Mouse (Mus musculus): ENCODE measurements at regions not wholly inside any gene's neighbourhood (a gene's known extent, or its start where the extent isn't known, plus 50 kb on each side); places are given as distances from the start of the nearest gene placed in this dataset.

GRCm38 (mm10) chr19:15807681-15808080, 139.5 kb downstream of the Psat1 start:
- TF ChIP-seq CTCF (IDR thresholded peaks at IDR 0.05; ENCODE audit: borderline replicate concordance, insufficient read depth, low read depth, low read length), result no peak
- 92% methylated on average over 2 of the region's 2 CpGs for WGBS
- no peak for DNase-seq
- H3K27ac ChIP-seq (ENCODE audit: insufficient read depth, low read length), result no peak overlapping the region
- no peak overlapping the region for H3K4me3 ChIP-seq (replicated peaks; ENCODE audit: insufficient read depth, low read depth, low read length)
- H3K27me3 ChIP-seq (ENCODE audit: control insufficient read depth, insufficient read depth, low read length), result no peaks in the 10 kb centered on the region
- no peaks in the 10 kb centered on the region for H3K4me1 ChIP-seq (ENCODE audit: control insufficient read depth, insufficient read depth, low read length)

DNA sequence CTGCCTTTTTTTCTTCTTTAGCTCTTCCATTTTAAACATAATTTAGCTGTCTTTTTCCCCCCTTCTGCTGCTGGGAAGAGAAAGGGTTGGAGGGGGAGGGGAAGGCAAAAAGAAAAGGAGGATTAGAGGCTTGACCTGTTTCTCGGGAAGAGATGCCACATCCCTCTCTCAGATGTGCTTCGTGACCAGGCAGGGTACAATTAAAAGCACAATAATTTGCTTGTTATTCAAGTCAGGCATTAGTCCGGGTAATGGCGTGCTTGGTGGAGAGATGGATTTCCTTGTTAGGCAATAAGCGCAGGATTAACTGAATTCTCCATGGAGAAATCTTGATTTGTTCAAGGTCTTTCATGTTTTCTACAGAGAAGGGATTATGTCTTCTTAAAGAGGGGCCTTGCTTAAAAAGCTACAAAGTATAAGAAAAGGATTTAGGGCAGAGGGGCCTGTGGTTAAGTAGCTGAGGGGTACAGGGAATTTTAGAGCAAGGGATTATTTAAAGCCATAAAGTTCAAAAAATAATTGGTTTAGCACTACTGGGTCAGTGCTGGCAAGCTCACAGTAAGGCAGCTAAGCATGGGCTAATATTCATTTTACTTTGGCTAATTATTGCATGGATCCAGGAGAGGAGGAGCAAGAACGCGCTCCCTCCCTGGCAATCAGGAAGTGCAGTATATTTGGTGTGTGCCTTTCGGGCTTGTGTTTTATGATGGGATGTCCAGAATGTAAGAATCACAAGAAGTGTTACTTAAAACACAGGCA, 143.8 kb downstream of the Psat1 start:
- H3K4me3 ChIP-seq (replicated peaks; ENCODE audit: insufficient read depth, low read depth, low read length), result no peak overlapping the region
- no peak overlapping the region for H3K27ac ChIP-seq (ENCODE audit: insufficient read depth, low read length)
- TF ChIP-seq CTCF (IDR thresholded peaks at IDR 0.05; ENCODE audit: borderline replicate concordance, insufficient read depth, low read depth, low read length) (no peak), POLR2A (IDR thresholded peaks at IDR 0.05; ENCODE audit: borderline replicate concordance, insufficient read depth, low read length) (no peak)
- no peaks in the 10 kb centered on the region for H3K4me1 ChIP-seq (ENCODE audit: control insufficient read depth, insufficient read depth, low read length)
- WGBS, result 72% methylated on average over 8 of the region's 8 CpGs
- no peaks in the 10 kb centered on the region for H3K27me3 ChIP-seq (ENCODE audit: control insufficient read depth, insufficient read depth, low read length)
- no peak for DNase-seq

DNA sequence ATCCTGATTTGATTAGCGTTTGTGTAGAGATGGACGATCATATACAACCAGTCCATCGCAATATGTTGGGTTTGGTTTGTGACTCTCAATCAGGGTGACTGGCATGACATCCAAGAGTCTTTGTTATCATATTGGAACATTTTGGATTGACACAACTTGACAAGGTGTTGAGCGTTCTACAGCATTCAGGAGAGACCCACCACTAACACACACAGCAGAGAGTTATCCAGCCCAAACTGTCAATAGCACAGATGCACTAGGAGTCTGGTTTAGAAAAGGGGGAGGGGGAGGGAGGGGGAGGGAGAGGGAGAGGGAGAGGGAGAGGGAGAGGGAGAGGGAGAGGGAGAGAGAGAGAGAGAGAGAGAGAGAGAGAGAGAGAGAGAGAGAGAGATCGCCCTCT, 144.5 kb downstream of the Psat1 start:
- H3K27me3 ChIP-seq (ENCODE audit: control insufficient read depth, insufficient read depth, low read length), result no peaks in the 10 kb centered on the region
- no peak overlapping the region for H3K27ac ChIP-seq (ENCODE audit: insufficient read depth, low read length)
- no peak for DNase-seq
- H3K4me1 ChIP-seq (ENCODE audit: control insufficient read depth, insufficient read depth, low read length), result no peaks in the 10 kb centered on the region
- no peak overlapping the region for H3K4me3 ChIP-seq (replicated peaks; ENCODE audit: insufficient read depth, low read depth, low read length)
- TF ChIP-seq CTCF (IDR thresholded peaks at IDR 0.05; ENCODE audit: borderline replicate concordance, insufficient read depth, low read depth, low read length) (no peak), POLR2A (IDR thresholded peaks at IDR 0.05; ENCODE audit: borderline replicate concordance, insufficient read depth, low read length) (no peak)
- 88% methylated on average over 5 of the region's 5 CpGs for WGBS

GRCm38 (mm10) chr19:15801811-15802486, 145.2 kb downstream of the Psat1 start:
- no peaks in the 10 kb centered on the region for H3K4me1 ChIP-seq (ENCODE audit: control insufficient read depth, insufficient read depth, low read length)
- 3% methylated on average over 17 of the region's 17 CpGs for WGBS
- TF ChIP-seq POLR2A (IDR thresholded peaks at IDR 0.05; ENCODE audit: borderline replicate concordance, insufficient read depth, low read length) (no peak), CTCF (IDR thresholded peaks at IDR 0.05; ENCODE audit: borderline replicate concordance, insufficient read depth, low read depth, low read length) (peak; percentile 81)
- H3K27me3 ChIP-seq (ENCODE audit: control insufficient read depth, insufficient read depth, low read length), result no peaks in the 10 kb centered on the region
- no peak overlapping the region for H3K27ac ChIP-seq (ENCODE audit: insufficient read depth, low read length)
- peak overlapping the region; percentile 42 for H3K4me3 ChIP-seq (replicated peaks; ENCODE audit: insufficient read depth, low read depth, low read length)
- DNase-seq, result peak; percentile 70 to 74

GRCm38 (mm10) chr19:15800856-15801706, 146.1 kb downstream of the Psat1 start:
- Histone ChIP-seq H3K27ac (ENCODE audit: insufficient read depth, low read length) (no peak overlapping the region), H3K4me3 (replicated peaks; ENCODE audit: insufficient read depth, low read depth, low read length) (peak overlapping the region; percentile 4), H3K27me3 (ENCODE audit: control insufficient read depth, insufficient read depth, low read length) (no peaks in the 10 kb centered on the region), H3K4me1 (ENCODE audit: control insufficient read depth, insufficient read depth, low read length) (no peaks in the 10 kb centered on the region)
- WGBS, result 14% methylated on average over 16 of the region's 16 CpGs
- TF ChIP-seq POLR2A (IDR thresholded peaks at IDR 0.05; ENCODE audit: borderline replicate concordance, insufficient read depth, low read length) (no peak), CTCF (IDR thresholded peaks at IDR 0.05; ENCODE audit: borderline replicate concordance, insufficient read depth, low read depth, low read length) (no peak)
- peak; percentile 27 to 47 for DNase-seq

GRCm38 (mm10) chr19:15796466-15796865, 150.7 kb downstream of the Psat1 start:
- TF ChIP-seq CTCF (IDR thresholded peaks at IDR 0.05; ENCODE audit: borderline replicate concordance, insufficient read depth, low read depth, low read length), result no peak
- no peak for TF ChIP-seq POLR2A (IDR thresholded peaks at IDR 0.05; ENCODE audit: borderline replicate concordance, insufficient read depth, low read length)
- Histone ChIP-seq H3K27ac (ENCODE audit: insufficient read depth, low read length) (no peak overlapping the region), H3K27me3 (ENCODE audit: control insufficient read depth, insufficient read depth, low read length) (no peaks in the 10 kb centered on the region), H3K4me3 (replicated peaks; ENCODE audit: insufficient read depth, low read depth, low read length) (no peak overlapping the region), H3K4me1 (ENCODE audit: control insufficient read depth, insufficient read depth, low read length) (no peaks in the 10 kb centered on the region)
- DNase-seq, result no peak
- WGBS, result 49% methylated on average over 4 of the region's 4 CpGs

- no peak for DNase-seq
- Histone ChIP-seq H3K4me3 (replicated peaks; ENCODE audit: insufficient read depth, low read depth, low read length) (no peak overlapping the region), H3K4me1 (ENCODE audit: control insufficient read depth, insufficient read depth, low read length) (no peaks in the 10 kb centered on the region), H3K27me3 (ENCODE audit: control insufficient read depth, insufficient read depth, low read length) (0 out of 2 replicates have a peak, but pooled peaks cover 2% of the 10 kb centered on the region), H3K27ac (ENCODE audit: insufficient read depth, low read length) (no peak overlapping the region)
- TF ChIP-seq CTCF (IDR thresholded peaks at IDR 0.05; ENCODE audit: borderline replicate concordance, insufficient read depth, low read depth, low read length) (no peak), POLR2A (IDR thresholded peaks at IDR 0.05; ENCODE audit: borderline replicate concordance, insufficient read depth, low read length) (no peak)
- 91% methylated on average over 4 of the region's 4 CpGs for WGBS
These were observed 155.2 kb downstream of the Psat1 start for GRCm38 (mm10) chr19:15791942-15792341.

All from cerebellum, adult 2 months (tissue).